In genomic region chr7:90977241-90977640, GRCm38 (mm10) we compare ENCODE assay signal across 19 mouse cellular contexts.
DNase-seq lines count a peak whose midpoint lies in the region; ATAC-seq and TF ChIP-seq lines count a peak whose summit lies in the region.
"Had no signal": no experiment of that assay in that cellular context is flagged by ENCODE, and none has a peak within 500 bp of the region (broad histone marks: within the 10 kb centered on the region; RNA-seq: fewer than 3 reads in every experiment).

No protein-coding gene starts in this region.

- peak; percentile 2 to 3 for DNase-seq in cerebellum, postnatal 14 days
- no peak for DNase-seq in cerebellum, adult 11 months
- DNase-seq in forebrain, postnatal 0 days = peak; percentile 10
- no peak for DNase-seq in liver, postnatal 0 days
- no peak for DNase-seq in liver
- DNase-seq in telencephalon, adult 2 months (ENCODE audit: low read depth, low spot score) = peak; percentile 5
- DNase-seq in heart, adult 2 months = no peak
- DNase-seq: adrenal gland, postnatal 10 days; cerebellum, adult 2 months; cerebellum, postnatal 36 days; gastrocnemius, postnatal 10 days; heart, adult 18-20 months; heart, postnatal 14 days had no signal

- TF ChIP-seq EP300 in liver, postnatal 0 days (IDR thresholded peaks at IDR 0.05; ENCODE audit: low read depth) = no peak
- no peak for TF ChIP-seq EP300 in heart, adult 2 months (IDR thresholded peaks at IDR 0.05; ENCODE audit: insufficient read depth, low read depth, low read length)

- no peaks in the 10 kb centered on the region for H3K27me3 ChIP-seq in forebrain, postnatal 0 days (ENCODE audit: insufficient read depth, low read length)
- H3K27me3 ChIP-seq in forebrain, embryonic 12.5 days = no peaks in the 10 kb centered on the region
- no peaks in the 10 kb centered on the region for H3K27me3 ChIP-seq in liver, postnatal 0 days (ENCODE audit: insufficient read depth, low read length)
- H3K27me3 ChIP-seq in heart, adult 2 months (ENCODE audit: control insufficient read depth, insufficient read depth, low read length) = no peaks in the 10 kb centered on the region
- H3K27me3 ChIP-seq: embryonic facial prominence, embryonic 13.5 days; heart, embryonic 15.5 days had no signal

- intact Hi-C loops in heart, adult 2 months (cut with DNase I) = no loop called here

- no peak overlapping the region for H3K27ac ChIP-seq in forebrain, postnatal 0 days (ENCODE audit: low read depth, low read length)
- no peak overlapping the region for H3K27ac ChIP-seq in forebrain, embryonic 12.5 days
- H3K27ac ChIP-seq in liver, postnatal 0 days (ENCODE audit: low read depth) = no peak overlapping the region
- H3K27ac ChIP-seq in heart, adult 2 months = no peak overlapping the region
- H3K27ac ChIP-seq: embryonic facial prominence, embryonic 13.5 days; heart, embryonic 15.5 days; hindbrain, embryonic 14.5 days had no signal

- no peaks in the 10 kb centered on the region for H3K36me3 ChIP-seq in forebrain, postnatal 0 days (ENCODE audit: insufficient read depth)
- no peaks in the 10 kb centered on the region for H3K36me3 ChIP-seq in forebrain, embryonic 12.5 days (replicated peaks)
- no peaks in the 10 kb centered on the region for H3K36me3 ChIP-seq in liver, postnatal 0 days (replicated peaks; ENCODE audit: insufficient read depth, low read length)
- no peaks in the 10 kb centered on the region for H3K36me3 ChIP-seq in heart, adult 2 months (ENCODE audit: control insufficient read depth, insufficient read depth, low read length)
- H3K36me3 ChIP-seq: embryonic facial prominence, embryonic 13.5 days; heart, embryonic 15.5 days had no signal

- peak; percentile 32; the same call in 1 of the 2 replicates for TF ChIP-seq CTCF in forebrain, postnatal 0 days (IDR thresholded peaks at IDR 0.05; ENCODE audit: low read depth)
- TF ChIP-seq CTCF in liver, postnatal 0 days (IDR thresholded peaks at IDR 0.05; ENCODE audit: low read depth) = 0 out of 2 replicates have a peak, but pooled peaks have one; percentile 11
- no peak for TF ChIP-seq CTCF in heart, adult 2 months (IDR thresholded peaks at IDR 0.05)

- peak; percentile 50; the same call in 1 of the 2 replicates for ATAC-seq in forebrain, postnatal 0 days
- ATAC-seq in forebrain, embryonic 12.5 days (ENCODE audit: low FRiP score) = no peak
- no peak for ATAC-seq in liver, postnatal 0 days
- ATAC-seq: intestine, embryonic 16.5 days had no signal

- no peak overlapping the region for H3K9ac ChIP-seq in forebrain, postnatal 0 days
- no peak overlapping the region for H3K9ac ChIP-seq in forebrain, embryonic 12.5 days
- H3K9ac ChIP-seq in liver, postnatal 0 days (replicated peaks) = no peak overlapping the region
- H3K9ac ChIP-seq in heart, adult 2 months (ENCODE audit: low read depth, low read length) = no peak overlapping the region
- H3K9ac ChIP-seq: embryonic facial prominence, embryonic 13.5 days; heart, embryonic 15.5 days; hindbrain, embryonic 14.5 days had no signal

- no peaks in the 10 kb centered on the region for H3K79me2 ChIP-seq in heart, adult 2 months (replicated peaks; ENCODE audit: control insufficient read depth, insufficient read depth, low read length)

- H3K9me3 ChIP-seq in forebrain, postnatal 0 days (ENCODE audit: low read length) = no peaks in the 10 kb centered on the region
- no peaks in the 10 kb centered on the region for H3K9me3 ChIP-seq in forebrain, embryonic 12.5 days
- H3K9me3 ChIP-seq in liver, postnatal 0 days (ENCODE audit: low read length) = no peaks in the 10 kb centered on the region
- H3K9me3 ChIP-seq: embryonic facial prominence, embryonic 13.5 days; heart, embryonic 15.5 days had no signal

- H3K4me3 ChIP-seq in forebrain, postnatal 0 days (ENCODE audit: low read depth, low read length) = no peak overlapping the region
- H3K4me3 ChIP-seq in forebrain, embryonic 12.5 days (replicated peaks) = no peak overlapping the region
- no peak overlapping the region for H3K4me3 ChIP-seq in liver, postnatal 0 days (ENCODE audit: low read depth, low read length)
- no peak overlapping the region for H3K4me3 ChIP-seq in heart, adult 2 months
- H3K4me3 ChIP-seq: embryonic facial prominence, embryonic 13.5 days; heart, embryonic 15.5 days had no signal

- no peaks in the 10 kb centered on the region for H3K4me1 ChIP-seq in forebrain, postnatal 0 days (ENCODE audit: insufficient read depth)
- H3K4me1 ChIP-seq in forebrain, embryonic 12.5 days = no peaks in the 10 kb centered on the region
- no peaks in the 10 kb centered on the region for H3K4me1 ChIP-seq in liver, postnatal 0 days (ENCODE audit: insufficient read depth)
- no peaks in the 10 kb centered on the region for H3K4me1 ChIP-seq in heart, adult 2 months (ENCODE audit: control insufficient read depth, insufficient read depth, low read length)
- H3K4me1 ChIP-seq: embryonic facial prominence, embryonic 13.5 days; heart, embryonic 15.5 days had no signal

- H3K4me2 ChIP-seq in forebrain, postnatal 0 days (ENCODE audit: low read depth) = no peak overlapping the region
- no peak overlapping the region for H3K4me2 ChIP-seq in forebrain, embryonic 12.5 days
- H3K4me2 ChIP-seq in liver, postnatal 0 days (ENCODE audit: low read depth, low read length) = no peak overlapping the region
- H3K4me2 ChIP-seq: embryonic facial prominence, embryonic 13.5 days; heart, embryonic 11.5 days; heart, embryonic 15.5 days; hindbrain, embryonic 14.5 days had no signal

- no peak for TF ChIP-seq POLR2A in heart, adult 2 months (IDR thresholded peaks at IDR 0.05; ENCODE audit: insufficient read depth, low read depth, low read length)

Comparison
In these comparisons a context has a peak if more than half of its experiments do, and no peak if none do; other contexts are left out.
1. DNase-seq: peak in cerebellum, postnatal 14 days (2 of 2), forebrain, postnatal 0 days (single experiment) and telencephalon, adult 2 months (single experiment); none in cerebellum, adult 11 months (single experiment), liver, postnatal 0 days (single experiment), liver (single experiment) and heart, adult 2 months (0 of 2).